Comparison of ENCODE assay signal across 27 mouse cellular contexts in genomic region chr17:55960791-55961190, GRCm38 (mm10). TPM values are rescaled to one million over a fixed set of nuclear protein-coding genes. Genes with fewer than 3 reads are reported as not detected.
DNase-seq lines count a peak whose midpoint lies in the region; ATAC-seq lines count a peak whose summit lies in the region.
"Had no signal": no experiment of that assay in that cellular context is flagged by ENCODE, and none has a peak within 500 bp of the region (broad histone marks: within the 10 kb centered on the region; RNA-seq: fewer than 3 reads in every experiment).

No protein-coding gene starts in this region.

- intact Hi-C loops in heart, postnatal 25 days (cut with DNase I) = no loop called here

- no peak overlapping the region for H3K27ac ChIP-seq in heart, embryonic 10.5 days
- no peak overlapping the region for H3K27ac ChIP-seq in liver, embryonic 11.5 days (ENCODE audit: low read depth, low read length)
- H3K27ac ChIP-seq in liver, embryonic 12.5 days = no peak overlapping the region
- H3K27ac ChIP-seq: heart, embryonic 15.5 days; limb, embryonic 12.5 days; liver, embryonic 14.5 days; lung, embryonic 15.5 days; neural tube, embryonic 12.5 days had no signal

- H3K9me3 ChIP-seq in heart, embryonic 10.5 days = no peaks in the 10 kb centered on the region
- no peaks in the 10 kb centered on the region for H3K9me3 ChIP-seq in liver, embryonic 11.5 days (ENCODE audit: control insufficient read depth, low read length)
- H3K9me3 ChIP-seq in liver, embryonic 12.5 days (replicated peaks) = no peaks in the 10 kb centered on the region
- H3K9me3 ChIP-seq: G1E; heart, embryonic 15.5 days; limb, embryonic 12.5 days; lung, embryonic 15.5 days; midbrain, embryonic 12.5 days; neural tube, embryonic 12.5 days had no signal

- peaks cover 46% of the 10 kb centered on the region for H3K36me3 ChIP-seq in heart, embryonic 10.5 days
- H3K36me3 ChIP-seq in liver, embryonic 11.5 days (ENCODE audit: control insufficient read depth, insufficient read depth, low read length) = peaks cover 17% of the 10 kb centered on the region; the same call in 1 of the 2 replicates
- peaks cover 51% of the 10 kb centered on the region for H3K36me3 ChIP-seq in liver, embryonic 12.5 days

- no peak overlapping the region for H3K4me3 ChIP-seq in heart, embryonic 10.5 days
- no peak overlapping the region for H3K4me3 ChIP-seq in liver, embryonic 11.5 days (ENCODE audit: low read depth, low read length)
- no peak overlapping the region for H3K4me3 ChIP-seq in liver, embryonic 12.5 days
- H3K4me3 ChIP-seq: layer of hippocampus, adult 2 months; lung, embryonic 15.5 days; neural tube, embryonic 12.5 days had no signal

- no peak overlapping the region for H3K9ac ChIP-seq in liver, embryonic 11.5 days (ENCODE audit: low read depth, low read length)
- H3K9ac ChIP-seq in liver, embryonic 12.5 days = no peak overlapping the region
- H3K9ac ChIP-seq: hindbrain, embryonic 14.5 days; lung, embryonic 15.5 days; neural tube, embryonic 12.5 days had no signal

- no peak overlapping the region for H3K4me2 ChIP-seq in liver, embryonic 11.5 days
- H3K4me2 ChIP-seq in liver, embryonic 12.5 days = no peak overlapping the region

- DNase-seq in cerebellum, adult 11-12 months = peak; percentile 60
- no peak for DNase-seq in cerebellum, adult 9-10 months
- DNase-seq in heart, embryonic 10.5 days (ENCODE audit: low spot score) = peak; percentile 61
- DNase-seq in heart, postnatal 25 days (ENCODE audit: low spot score) = no peak
- DNase-seq in liver, embryonic 11.5 days (ENCODE audit: low spot score) = peak; percentile 15
- DNase-seq in cerebellum, adult 9-11 months = peak; percentile 61
- DNase-seq in right cerebral cortex, postnatal 36 days (ENCODE audit: low spot score in 2 of 2) = no peak
- DNase-seq: adrenal gland, adult 8-10 months; kidney, adult 2 months; right cerebral cortex, adult 18-20 months; right cerebral cortex, postnatal 4 days; thymus, postnatal 4 days had no signal

- peaks cover 19% of the 10 kb centered on the region for H3K4me1 ChIP-seq in heart, embryonic 10.5 days
- H3K4me1 ChIP-seq in liver, embryonic 11.5 days (replicated peaks; ENCODE audit: control insufficient read depth, insufficient read depth, low read length) = peaks cover 21% of the 10 kb centered on the region
- H3K4me1 ChIP-seq in liver, embryonic 12.5 days = peaks cover 49% of the 10 kb centered on the region

- no peak for ATAC-seq in liver, embryonic 11.5 days (replicated peaks; ENCODE audit: low FRiP score)
- no peak for ATAC-seq in liver, embryonic 12.5 days
- ATAC-seq: forebrain, embryonic 14.5 days had no signal

- no peaks in the 10 kb centered on the region for H3K27me3 ChIP-seq in heart, embryonic 10.5 days (ENCODE audit: insufficient read depth, poor library complexity, severe bottlenecking)
- no peaks in the 10 kb centered on the region for H3K27me3 ChIP-seq in liver, embryonic 11.5 days (replicated peaks; ENCODE audit: control insufficient read depth, insufficient read depth, low read length)
- H3K27me3 ChIP-seq in liver, embryonic 12.5 days (replicated peaks) = 0 out of 2 replicates have a peak, but pooled peaks cover 3% of the 10 kb centered on the region
- H3K27me3 ChIP-seq: limb, embryonic 12.5 days; lung, embryonic 15.5 days; midbrain, embryonic 12.5 days; neural tube, embryonic 12.5 days had no signal

RNA-seq across cellular contexts. Expression of gene Yju2, which starts 1.9 kb away (rescaled TPM):
- polyA plus RNA-seq in heart, embryonic 10.5 days (2016; fragmentation: Nextera tagmentation; extraction: Ambion mirVana) = 20.9 and 24.4 TPM in 2 replicates
- total RNA-seq in heart, postnatal 25 days (2021) = 1 to 10 TPM; 9.6 to 9.7 TPM
- polyA plus RNA-seq in liver, embryonic 11.5 days (2014; fragmentation: Nextera tagmentation; extraction: Ambion mirVana) = 20.9 and 23.4 TPM in 2 replicates
- 14.6 and 15.6 TPM in 2 replicates for polyA plus RNA-seq in liver, embryonic 12.5 days (2016; fragmentation: Nextera tagmentation; extraction: Ambion mirVana)

RNA-seq across cellular contexts. Expression of gene Ebi3, which starts 8.4 kb away (rescaled TPM):
- 0.25 and 0.72 TPM in 2 replicates for polyA plus RNA-seq in heart, embryonic 10.5 days (2016; fragmentation: Nextera tagmentation; extraction: Ambion mirVana)
- under 1 TPM; 0.75 to 0.81 TPM for total RNA-seq in heart, postnatal 25 days (2021)
- polyA plus RNA-seq in liver, embryonic 11.5 days (2014; fragmentation: Nextera tagmentation; extraction: Ambion mirVana) = 3.5 and 4.7 TPM in 2 replicates
- 4.5 and 5.4 TPM in 2 replicates for polyA plus RNA-seq in liver, embryonic 12.5 days (2016; fragmentation: Nextera tagmentation; extraction: Ambion mirVana)
- total RNA-seq: gastrocnemius, adult 8-10 months had no signal
- polyA plus RNA-seq: myocyte had no signal

RNA-seq across cellular contexts. Expression of gene Shd, which starts 9.5 kb away (rescaled TPM):
- polyA plus RNA-seq in heart, embryonic 10.5 days (2016; fragmentation: Nextera tagmentation; extraction: Ambion mirVana) = 11.3 and 15.2 TPM in 2 replicates
- total RNA-seq in heart, postnatal 25 days (2021) = under 1 TPM; 0.49 to 0.92 TPM
- polyA plus RNA-seq in liver, embryonic 11.5 days (2014; fragmentation: Nextera tagmentation; extraction: Ambion mirVana) = 2.4 and 2.5 TPM in 2 replicates
- 0.81 and 0.95 TPM in 2 replicates for polyA plus RNA-seq in liver, embryonic 12.5 days (2016; fragmentation: Nextera tagmentation; extraction: Ambion mirVana)
- total RNA-seq: G1E had no signal

RNA-seq across cellular contexts. Expression of gene Zfp119b, which starts 11.5 kb away (rescaled TPM):
- 3.9 TPM in 2 replicates for polyA plus RNA-seq in heart, embryonic 10.5 days (2016; fragmentation: Nextera tagmentation; extraction: Ambion mirVana)
- total RNA-seq in heart, postnatal 25 days (2021) = 1 to 10 TPM; 3.1 to 3.6 TPM
- polyA plus RNA-seq in liver, embryonic 11.5 days (2014; fragmentation: Nextera tagmentation; extraction: Ambion mirVana) = 3.8 and 4.4 TPM in 2 replicates
- polyA plus RNA-seq in liver, embryonic 12.5 days (2016; fragmentation: Nextera tagmentation; extraction: Ambion mirVana) = 1.8 and 2.5 TPM in 2 replicates

RNA-seq across cellular contexts. Expression of gene Fsd1, which starts 25.5 kb away (rescaled TPM):
- polyA plus RNA-seq in heart, embryonic 10.5 days (2016; fragmentation: Nextera tagmentation; extraction: Ambion mirVana) = 8.4 and 23.2 TPM in 2 replicates
- total RNA-seq in heart, postnatal 25 days (2021) = under 1 TPM in 1 of 2 experiments, not detected in 1; 0.47 TPM
- 6.4 and 8.8 TPM in 2 replicates for polyA plus RNA-seq in liver, embryonic 11.5 days (2014; fragmentation: Nextera tagmentation; extraction: Ambion mirVana)
- polyA plus RNA-seq in liver, embryonic 12.5 days (2016; fragmentation: Nextera tagmentation; extraction: Ambion mirVana) = 1.7 and 2.3 TPM in 2 replicates
- total RNA-seq: gastrocnemius, adult 8-10 months; heart, postnatal 36 days; megakaryocyte progenitor cell, adult 5-6 weeks had no signal
- polyA plus RNA-seq: G1E had no signal

Comparison
In these comparisons a context has a peak if more than half of its experiments do, and no peak if none do; other contexts are left out.
1. DNase-seq: peak in cerebellum, adult 11-12 months (single experiment), heart, embryonic 10.5 days (single experiment), liver, embryonic 11.5 days (single experiment) and cerebellum, adult 9-11 months (single experiment); none in cerebellum, adult 9-10 months (single experiment), heart, postnatal 25 days (single experiment) and right cerebral cortex, postnatal 36 days (0 of 2).